Mouse (Mus musculus): ENCODE measurements around the gene Rbm5. TPM values are rescaled to one million over a fixed set of nuclear protein-coding genes. Genes with fewer than 3 reads are reported as not detected.

Rbm5 gene
- polyA plus RNA-seq, 1 experiment from 2014 or later: 230 TPM

- ATAC-seq (ENCODE audit: low FRiP score, low read depth): no peak
- 69% methylated on average over 6 of the region's 6 CpGs for WGBS
- Histone ChIP-seq H3K27me3 (no peaks in the 10 kb centered on the region), H3K4me3 (no peak overlapping the region), H3K4me2 (no peak overlapping the region), H3K4me1 (replicated peaks) (peaks cover 45% of the 10 kb centered on the region), H3K9me3 (no peaks in the 10 kb centered on the region), H3K27ac (replicated peaks) (peak overlapping the region; percentile 64), H3K9ac (no peak overlapping the region), H3K36me3 (no peaks in the 10 kb centered on the region)
Measured at GRCm38 (mm10) chr9:107728919-107729670, 41.7 kb downstream of the Rbm5 start.

- Histone ChIP-seq H3K27me3 (no peaks in the 10 kb centered on the region), H3K4me1 (replicated peaks) (peaks cover 64% of the 10 kb centered on the region), H3K4me3 (no peak overlapping the region), H3K4me2 (no peak overlapping the region), H3K27ac (replicated peaks) (peak overlapping the region; percentile 43; the same call in 1 of the 2 replicates), H3K9me3 (no peaks in the 10 kb centered on the region), H3K36me3 (no peaks in the 10 kb centered on the region), H3K9ac (no peak overlapping the region)
- 50% methylated on average over 3 of the region's 3 CpGs for WGBS
- ATAC-seq (ENCODE audit: low FRiP score, low read depth): no peak
Measured at GRCm38 (mm10) chr9:107727041-107727440, 43.8 kb downstream of the Rbm5 start.

GRCm38 (mm10) chr9:107724796-107725195 is 46.0 kb downstream of the Rbm5 start:
- Histone ChIP-seq H3K4me1 (replicated peaks) (peaks cover 49% of the 10 kb centered on the region), H3K9me3 (no peaks in the 10 kb centered on the region), H3K4me2 (no peak overlapping the region), H3K27ac (replicated peaks) (no peak overlapping the region), H3K27me3 (no peaks in the 10 kb centered on the region), H3K9ac (no peak overlapping the region), H3K36me3 (no peaks in the 10 kb centered on the region), H3K4me3 (no peak overlapping the region)
- 86% methylated on average over 1 of the region's 1 CpGs for WGBS
- ATAC-seq (ENCODE audit: low FRiP score, low read depth): no peak

GRCm38 (mm10) chr9:107723794-107724531 is 46.8 kb downstream of the Rbm5 start:
- Histone ChIP-seq H3K4me2 (peak overlapping the region; percentile 33), H3K27me3 (no peaks in the 10 kb centered on the region), H3K36me3 (no peaks in the 10 kb centered on the region), H3K4me3 (no peak overlapping the region), H3K4me1 (replicated peaks) (peaks cover 41% of the 10 kb centered on the region), H3K9me3 (no peaks in the 10 kb centered on the region), H3K27ac (replicated peaks) (peak overlapping the region; percentile 69), H3K9ac (no peak overlapping the region)
- ATAC-seq (ENCODE audit: low FRiP score, low read depth): peak; percentile 46
- WGBS: 6% methylated on average over 11 of the region's 11 CpGs

GRCm38 (mm10) chr9:107723292-107723691 is 47.5 kb downstream of the Rbm5 start:
- Histone ChIP-seq H3K4me2 (peak overlapping the region; percentile 33), H3K9ac (no peak overlapping the region)
- WGBS: 17% methylated on average over 6 of the region's 6 CpGs

GRCm38 (mm10) chr9:107718781-107719540 is 51.8 kb downstream of the Rbm5 start:
- H3K9me3 ChIP-seq: no peaks in the 10 kb centered on the region
- no peaks in the 10 kb centered on the region for H3K27me3 ChIP-seq
- 88% methylated on average over 10 of the region's 10 CpGs for WGBS
- no peak overlapping the region for H3K4me3 ChIP-seq
- H3K36me3 ChIP-seq: no peaks in the 10 kb centered on the region
- H3K9ac ChIP-seq: no peak overlapping the region
- H3K4me2 ChIP-seq: no peak overlapping the region
- peaks cover 34% of the 10 kb centered on the region for H3K4me1 ChIP-seq (replicated peaks)
- ATAC-seq (ENCODE audit: low FRiP score, low read depth): no peak
- H3K27ac ChIP-seq (replicated peaks): no peak overlapping the region

More at GRCm38 (mm10) chr9:107723292-107723691, 47.5 kb downstream of the Rbm5 start:
- no peaks in the 10 kb centered on the region for H3K36me3 ChIP-seq
- peaks cover 34% of the 10 kb centered on the region for H3K4me1 ChIP-seq (replicated peaks)
- no peaks in the 10 kb centered on the region for H3K27me3 ChIP-seq
- H3K27ac ChIP-seq (replicated peaks): peak overlapping the region; percentile 69
- ATAC-seq (ENCODE audit: low FRiP score, low read depth): peak; percentile 3; the same call in 1 of the 2 replicates
- H3K9me3 ChIP-seq: no peaks in the 10 kb centered on the region
- no peak overlapping the region for H3K4me3 ChIP-seq

GRCm38 (mm10) chr9:107716951-107717350 is 53.8 kb downstream of the Rbm5 start:
- no peaks in the 10 kb centered on the region for H3K9me3 ChIP-seq
- peaks cover 20% of the 10 kb centered on the region for H3K4me1 ChIP-seq (replicated peaks)
- no peak overlapping the region for H3K27ac ChIP-seq (replicated peaks)
- H3K27me3 ChIP-seq: no peaks in the 10 kb centered on the region
- H3K36me3 ChIP-seq: no peaks in the 10 kb centered on the region
- WGBS: 36% methylated on average over 6 of the region's 6 CpGs
- no peak overlapping the region for H3K4me2 ChIP-seq
- no peak overlapping the region for H3K9ac ChIP-seq
- no peak overlapping the region for H3K4me3 ChIP-seq
- ATAC-seq (ENCODE audit: low FRiP score, low read depth): no peak

- ATAC-seq (ENCODE audit: low FRiP score, low read depth): no peak
- Histone ChIP-seq H3K9me3 (no peaks in the 10 kb centered on the region), H3K4me2 (no peak overlapping the region), H3K4me3 (no peak overlapping the region), H3K9ac (no peak overlapping the region), H3K36me3 (no peaks in the 10 kb centered on the region), H3K27ac (replicated peaks) (no peak overlapping the region), H3K27me3 (no peaks in the 10 kb centered on the region), H3K4me1 (replicated peaks) (peaks cover 20% of the 10 kb centered on the region)
- WGBS: 85% methylated on average over 2 of the region's 2 CpGs
Measured at GRCm38 (mm10) chr9:107715632-107716031, 55.2 kb downstream of the Rbm5 start.

GRCm38 (mm10) chr9:107714221-107714952 is 56.4 kb downstream of the Rbm5 start:
- H3K4me1 ChIP-seq (replicated peaks): peaks cover 30% of the 10 kb centered on the region
- no peak overlapping the region for H3K4me2 ChIP-seq
- no peaks in the 10 kb centered on the region for H3K36me3 ChIP-seq
- H3K9ac ChIP-seq: no peak overlapping the region
- no peaks in the 10 kb centered on the region for H3K9me3 ChIP-seq
- H3K27ac ChIP-seq (replicated peaks): 0 out of 2 replicates have a peak overlapping the region, but pooled peaks have one; percentile 26
- 15% methylated on average over 12 of the region's 12 CpGs for WGBS
- no peaks in the 10 kb centered on the region for H3K27me3 ChIP-seq
- no peak; the same call in 1 of the 2 replicates for ATAC-seq (ENCODE audit: low FRiP score, low read depth)
- no peak overlapping the region for H3K4me3 ChIP-seq

- H3K4me2 ChIP-seq: peak within 1 kb of the TSS; percentile 88
- peak within 1 kb of the TSS; percentile 67 for H3K4me3 ChIP-seq
- H3K9me3 ChIP-seq: no peaks in the 10 kb centered on the region
- 0 out of 2 replicates have a peak, but pooled peaks cover 4% of the 10 kb centered on the region for H3K36me3 ChIP-seq
- ATAC-seq (ENCODE audit: low FRiP score, low read depth): peak; percentile 72
- WGBS: 1% methylated on average over 65 of the region's 86 CpGs
- peak within 1 kb of the TSS; percentile 83 for H3K27ac ChIP-seq (replicated peaks)
- H3K9ac ChIP-seq: peak within 1 kb of the TSS; percentile 77
- H3K27me3 ChIP-seq: no peaks in the 10 kb centered on the region
- H3K4me1 ChIP-seq (replicated peaks): peaks cover 66% of the 10 kb centered on the region
Measured at GRCm38 (mm10) chr9:107709697-107710483, 60.9 kb downstream of the Rbm5 start, which contains the start of gene Sema3f. Gene Sema3f, minus strand, starts transcription at chr9:107710475.

Measured in hindbrain, embryonic 15.5 days (tissue).